Mouse (Mus musculus): Measurements from ENCODE around the gene Gripap1.

- no peak for TF ChIP-seq CTCF (IDR thresholded peaks at IDR 0.05)
- no peak for TF ChIP-seq POLR2A (IDR thresholded peaks at IDR 0.05; ENCODE audit: insufficient read depth, low read depth, low read length)
- TF ChIP-seq EP300 (IDR thresholded peaks at IDR 0.05; ENCODE audit: insufficient read depth, low read depth, low read length), result no peak
Measured at GRCm38 (mm10) chrX:7837146-7837545, 47.6 kb downstream of the Gripap1 start.

Measured in heart, adult 2 months (tissue).